Mouse (Mus musculus): ENCODE measurements around the gene Ecm1. TPM values are rescaled to one million over a fixed set of nuclear protein-coding genes. Genes with fewer than 3 reads are reported as not detected.
A peak's percentile ranks its signal among the peaks of the same experiment; 100 is the strongest.
"Not testable (repeated sequence)": the region's sequence is repeated elsewhere in the genome, so short reads cannot be mapped to it uniquely, and the experiment has no call there.

The Ecm1 gene
- polyA plus RNA-seq, 1 experiment from 2014 or later, result 185 TPM

DNA sequence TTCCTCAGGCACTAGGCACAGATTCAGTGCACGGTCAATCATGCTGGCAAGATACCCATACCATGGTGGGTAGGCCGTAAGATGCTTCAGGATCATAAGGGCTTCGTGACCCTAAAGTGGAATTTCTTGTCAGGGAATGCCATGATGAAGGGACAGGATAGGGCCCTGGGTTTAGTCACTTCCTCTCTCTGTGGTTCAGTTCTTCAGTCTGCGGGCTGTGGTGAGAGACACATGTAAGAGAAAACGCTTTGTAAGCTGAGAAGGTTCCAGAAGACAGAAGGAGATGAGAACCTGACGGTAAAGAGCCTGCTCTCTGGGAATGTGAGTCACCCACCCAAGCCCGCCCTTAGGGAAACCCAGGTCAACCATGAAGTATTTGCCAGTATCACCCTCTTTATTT is 31.9 kb downstream of the Ecm1 start:
- 22% methylated on average over 6 of the region's 7 CpGs for WGBS (ENCODE audit: missing documents)
- Histone ChIP-seq H3K79me2 (ENCODE audit: inconsistent target) (no peaks in the 10 kb centered on the region), H3K36me3 (ENCODE audit: inconsistent target) (no peaks in the 10 kb centered on the region), H3K4me3 (ENCODE audit: inconsistent target) (no peak overlapping the region), H3K27ac (peak overlapping the region; percentile 12; the same call in 1 of the 2 replicates)

DNA sequence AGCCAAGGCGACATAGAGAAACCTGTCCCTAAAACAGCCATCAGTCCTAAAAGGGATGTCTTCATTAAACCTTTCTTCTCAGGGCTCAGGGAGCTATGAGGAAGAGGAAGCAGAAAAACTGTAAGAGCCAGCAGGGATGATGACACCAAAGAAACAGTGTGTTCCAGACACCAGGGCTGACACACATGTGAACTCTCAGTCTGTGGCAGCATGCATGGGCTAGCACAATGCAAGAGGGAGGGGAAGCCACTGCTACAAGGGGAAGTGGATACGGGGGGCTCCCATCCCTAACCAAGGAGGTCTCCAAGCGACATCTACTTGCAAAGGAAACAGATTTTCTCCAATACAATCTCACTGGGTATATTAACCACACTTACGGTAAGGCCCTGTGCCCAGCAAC is 33.1 kb downstream of the Ecm1 start:
- Histone ChIP-seq H3K36me3 (ENCODE audit: inconsistent target) (no peaks in the 10 kb centered on the region), H3K27ac (no peak overlapping the region), H3K4me3 (ENCODE audit: inconsistent target) (no peak overlapping the region), H3K79me2 (ENCODE audit: inconsistent target) (no peaks in the 10 kb centered on the region)
- WGBS (ENCODE audit: missing documents), result 49% methylated on average over 4 of the region's 4 CpGs

DNA sequence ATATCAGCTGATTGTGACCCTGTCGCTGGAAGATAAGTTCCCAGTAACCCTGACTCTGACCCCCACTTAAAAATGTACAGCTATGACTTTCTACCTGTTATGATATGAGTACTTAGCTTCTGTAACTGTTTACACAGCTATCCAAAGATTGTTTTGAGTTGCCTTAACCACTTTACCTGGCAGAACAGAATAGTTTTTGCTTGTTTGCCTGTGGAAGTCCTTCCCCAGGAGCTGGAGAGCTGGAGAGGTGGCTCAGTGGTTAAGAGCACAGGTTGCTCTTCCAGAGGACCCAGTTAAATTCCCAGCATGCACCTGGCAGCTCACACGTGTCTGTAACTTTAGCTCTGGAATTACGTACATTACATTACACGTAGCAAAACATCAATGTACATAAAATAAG is 34.8 kb downstream of the Ecm1 start:
- 100% methylated on average over 3 of the region's 4 CpGs for WGBS (ENCODE audit: missing documents)
- no peaks in the 10 kb centered on the region for H3K79me2 ChIP-seq (ENCODE audit: inconsistent target)
- no peak overlapping the region for H3K4me3 ChIP-seq (ENCODE audit: inconsistent target)
- no peak overlapping the region for H3K27ac ChIP-seq
- no peaks in the 10 kb centered on the region for H3K36me3 ChIP-seq (ENCODE audit: inconsistent target)

- Histone ChIP-seq H3K36me3 (ENCODE audit: inconsistent target) (no peaks in the 10 kb centered on the region), H3K4me3 (ENCODE audit: inconsistent target) (no peak overlapping the region), H3K79me2 (ENCODE audit: inconsistent target) (no peaks in the 10 kb centered on the region), H3K27ac (no peak overlapping the region)
- WGBS (ENCODE audit: missing documents), result 89% methylated on average over 3 of the region's 3 CpGs
These were observed 36.1 kb downstream of the Ecm1 start for GRCm38 (mm10) chr3:95703276-95703675.

- Histone ChIP-seq H3K4me3 (ENCODE audit: inconsistent target) (no peak overlapping the region), H3K36me3 (ENCODE audit: inconsistent target) (no peaks in the 10 kb centered on the region), H3K27ac (no peak overlapping the region), H3K79me2 (ENCODE audit: inconsistent target) (no peaks in the 10 kb centered on the region)
- 38% methylated on average over 24 of the region's 24 CpGs for WGBS (ENCODE audit: missing documents)
These were observed 37.4 kb downstream of the Ecm1 start for GRCm38 (mm10) chr3:95701877-95702540.

- no peaks in the 10 kb centered on the region for H3K36me3 ChIP-seq (ENCODE audit: inconsistent target)
- H3K27ac ChIP-seq, result no peak overlapping the region
- H3K4me3 ChIP-seq (ENCODE audit: inconsistent target), result no peak overlapping the region
- H3K79me2 ChIP-seq (ENCODE audit: inconsistent target), result no peaks in the 10 kb centered on the region
- 93% methylated on average over 2 of the region's 2 CpGs for WGBS (ENCODE audit: missing documents)
These were observed 38.3 kb downstream of the Ecm1 start for GRCm38 (mm10) chr3:95701085-95701484.

- 96% methylated on average over 6 of the region's 6 CpGs for WGBS (ENCODE audit: missing documents)
- Histone ChIP-seq H3K27ac (no peak overlapping the region), H3K79me2 (ENCODE audit: inconsistent target) (no peaks in the 10 kb centered on the region), H3K36me3 (ENCODE audit: inconsistent target) (no peaks in the 10 kb centered on the region), H3K4me3 (ENCODE audit: inconsistent target) (no peak overlapping the region)
These were observed 39.1 kb downstream of the Ecm1 start for GRCm38 (mm10) chr3:95700233-95700681.

DNA sequence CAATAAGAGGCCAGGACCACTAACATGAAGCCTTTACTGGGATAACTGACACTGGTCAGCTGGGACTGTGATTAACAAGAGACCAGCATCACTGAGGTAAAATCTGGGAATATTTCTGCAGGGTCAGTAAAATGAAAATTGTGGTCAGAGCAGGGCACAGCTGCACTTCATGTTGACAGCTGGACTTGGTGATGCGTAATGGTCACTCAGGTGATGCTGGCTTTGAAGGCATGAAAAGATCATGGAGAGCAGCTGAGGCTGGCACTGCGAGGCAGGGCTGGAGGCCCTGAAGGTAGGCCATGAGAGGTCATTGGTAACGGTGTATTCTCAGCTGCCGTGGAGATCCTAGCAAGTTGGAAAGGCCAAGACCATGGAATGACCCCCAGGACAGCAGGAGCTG is 41.1 kb downstream of the Ecm1 start:
- H3K4me3 ChIP-seq (ENCODE audit: inconsistent target), result no peak overlapping the region
- H3K27ac ChIP-seq, result no peak overlapping the region
- 94% methylated on average over 4 of the region's 4 CpGs for WGBS (ENCODE audit: missing documents)
- no peaks in the 10 kb centered on the region for H3K79me2 ChIP-seq (ENCODE audit: inconsistent target)
- no peaks in the 10 kb centered on the region for H3K36me3 ChIP-seq (ENCODE audit: inconsistent target)

GRCm38 (mm10) chr3:95696360-95696759 is 43.0 kb downstream of the Ecm1 start:
- Histone ChIP-seq H3K36me3 (ENCODE audit: inconsistent target) (no peaks in the 10 kb centered on the region), H3K79me2 (ENCODE audit: inconsistent target) (no peaks in the 10 kb centered on the region), H3K27ac (no peak overlapping the region), H3K4me3 (ENCODE audit: inconsistent target) (no peak overlapping the region)
- 90% methylated on average over 7 of the region's 7 CpGs for WGBS (ENCODE audit: missing documents)

DNA sequence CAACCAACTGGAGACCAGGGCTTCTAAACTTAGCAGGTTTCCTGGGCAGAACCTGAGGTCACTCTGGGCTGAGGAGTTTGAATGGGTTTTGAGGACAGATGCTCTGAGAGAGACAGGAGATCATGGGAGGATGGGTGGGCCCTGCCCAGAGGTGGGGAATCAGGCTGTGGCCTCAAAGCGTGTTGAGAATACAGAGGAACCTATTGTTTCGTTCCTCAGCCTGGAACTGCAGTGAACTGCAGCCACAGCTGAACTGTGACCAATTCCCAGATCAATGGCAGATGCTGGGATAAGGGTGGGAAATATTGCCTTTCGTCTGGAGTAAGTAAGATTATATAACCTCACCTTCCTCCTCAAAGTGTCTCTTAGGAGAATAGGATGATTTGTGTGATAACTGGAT is 43.6 kb downstream of the Ecm1 start:
- Histone ChIP-seq H3K4me3 (ENCODE audit: inconsistent target) (no peak overlapping the region), H3K36me3 (ENCODE audit: inconsistent target) (no peaks in the 10 kb centered on the region), H3K79me2 (ENCODE audit: inconsistent target) (no peaks in the 10 kb centered on the region), H3K27ac (no peak overlapping the region)
- 94% methylated on average over 3 of the region's 3 CpGs for WGBS (ENCODE audit: missing documents)

DNA sequence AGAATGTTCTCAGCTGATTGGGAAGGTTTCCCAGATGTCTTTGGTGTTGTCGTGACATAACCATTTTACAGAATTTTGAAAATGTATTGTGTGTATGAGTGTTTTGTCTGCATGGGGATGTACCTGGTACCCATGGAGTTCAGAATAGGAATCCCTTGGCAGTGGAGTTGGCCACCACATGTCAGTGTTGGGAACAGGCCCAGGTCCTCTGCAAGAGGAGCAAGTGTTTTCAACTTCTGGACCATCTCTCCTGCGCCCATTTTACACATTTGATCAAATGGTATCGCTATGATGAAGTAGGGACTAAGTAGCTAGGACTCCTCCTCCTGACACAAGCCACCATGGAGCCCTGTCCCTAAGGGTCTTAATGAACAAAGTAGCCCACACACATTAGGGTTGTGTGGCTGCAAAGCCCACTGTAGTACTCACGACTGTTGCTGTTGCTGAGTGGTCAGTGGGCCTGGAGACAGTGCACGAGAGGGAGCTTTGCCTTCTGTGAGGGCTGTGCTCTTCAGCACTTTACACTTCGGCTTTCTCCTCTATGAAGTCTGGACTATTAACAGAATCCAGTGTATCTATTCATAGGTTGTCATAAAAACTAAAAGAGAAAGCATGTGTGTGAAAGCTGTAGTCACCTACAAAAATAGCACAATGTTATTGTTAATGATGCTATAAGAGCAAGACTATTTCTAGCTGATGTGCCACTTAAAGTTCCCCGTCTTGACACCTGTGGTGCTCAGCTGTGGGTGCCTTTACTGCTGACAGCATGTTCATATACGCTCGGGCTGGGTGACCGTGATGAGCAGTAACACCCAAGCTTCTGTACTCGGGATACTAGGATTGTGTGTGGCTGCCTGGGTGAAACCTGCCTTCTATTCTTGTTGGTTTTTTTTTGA is 44.3 kb downstream of the Ecm1 start:
- H3K27ac ChIP-seq, result 0 out of 2 replicates have a peak overlapping the region, but pooled peaks have one; percentile 51
- no peaks in the 10 kb centered on the region for H3K36me3 ChIP-seq (ENCODE audit: inconsistent target)
- 93% methylated on average over 11 of the region's 11 CpGs for WGBS (ENCODE audit: missing documents)
- H3K79me2 ChIP-seq (ENCODE audit: inconsistent target), result no peaks in the 10 kb centered on the region
- H3K4me3 ChIP-seq (ENCODE audit: inconsistent target), result no peak overlapping the region

DNA sequence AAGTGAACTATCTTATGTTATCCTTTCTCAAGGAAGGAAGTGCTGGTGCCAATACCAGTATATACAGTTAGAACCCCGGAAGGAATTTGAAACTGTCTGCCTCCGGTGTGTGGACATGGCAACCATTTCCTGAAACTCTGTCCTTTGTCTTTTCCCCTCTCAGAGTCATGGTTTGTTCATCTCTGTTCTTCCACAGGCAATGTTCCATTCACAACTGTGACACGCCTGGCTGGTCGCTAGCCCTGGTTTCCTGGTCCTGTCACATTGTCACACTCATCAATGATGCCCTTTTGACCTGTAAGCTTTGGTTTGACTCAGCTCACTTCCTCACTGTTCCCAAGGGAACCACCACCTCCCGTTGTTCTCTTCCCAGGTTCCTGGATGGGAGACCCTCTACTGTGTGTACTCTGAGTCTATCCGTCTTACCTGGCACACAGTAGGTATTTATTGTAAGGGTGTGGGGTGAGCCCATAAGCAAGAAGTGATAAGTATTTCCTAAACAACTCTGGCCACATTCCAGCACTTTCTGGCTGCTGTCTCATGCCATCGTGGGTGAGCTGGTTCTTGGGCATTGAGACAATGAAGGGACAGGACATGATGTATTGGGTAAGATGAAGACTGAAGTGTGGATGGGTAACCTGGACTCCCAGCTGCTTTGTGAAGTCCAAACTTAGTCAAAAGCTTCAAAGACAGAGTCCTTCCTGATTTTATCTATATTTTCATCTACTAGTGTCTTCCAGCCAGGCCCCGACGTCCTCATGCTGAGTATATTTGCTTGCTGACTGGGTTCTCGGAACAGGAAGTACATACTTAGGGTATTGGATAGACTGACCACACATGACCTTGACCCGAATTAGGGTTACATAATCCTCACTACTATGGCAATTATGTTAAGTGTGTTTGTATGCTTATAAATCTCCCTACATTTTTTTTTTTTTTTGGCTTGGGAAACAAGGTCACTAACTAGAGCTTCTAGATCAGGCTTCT is 45.3 kb downstream of the Ecm1 start:
- no peak overlapping the region for H3K4me3 ChIP-seq (ENCODE audit: inconsistent target)
- no peaks in the 10 kb centered on the region for H3K36me3 ChIP-seq (ENCODE audit: inconsistent target)
- peak overlapping the region; percentile 51 for H3K27ac ChIP-seq
- H3K79me2 ChIP-seq (ENCODE audit: inconsistent target), result no peaks in the 10 kb centered on the region
- 32% methylated on average over 11 of the region's 11 CpGs for WGBS (ENCODE audit: missing documents)

- WGBS (ENCODE audit: missing documents), result 76% methylated on average over 6 of the region's 6 CpGs
- no peaks in the 10 kb centered on the region for H3K79me2 ChIP-seq (ENCODE audit: inconsistent target)
- no peak overlapping the region for H3K4me3 ChIP-seq (ENCODE audit: inconsistent target)
- no peaks in the 10 kb centered on the region for H3K36me3 ChIP-seq (ENCODE audit: inconsistent target)
- no peak overlapping the region for H3K27ac ChIP-seq
These were observed 46.7 kb downstream of the Ecm1 start for GRCm38 (mm10) chr3:95692677-95693076.

DNA sequence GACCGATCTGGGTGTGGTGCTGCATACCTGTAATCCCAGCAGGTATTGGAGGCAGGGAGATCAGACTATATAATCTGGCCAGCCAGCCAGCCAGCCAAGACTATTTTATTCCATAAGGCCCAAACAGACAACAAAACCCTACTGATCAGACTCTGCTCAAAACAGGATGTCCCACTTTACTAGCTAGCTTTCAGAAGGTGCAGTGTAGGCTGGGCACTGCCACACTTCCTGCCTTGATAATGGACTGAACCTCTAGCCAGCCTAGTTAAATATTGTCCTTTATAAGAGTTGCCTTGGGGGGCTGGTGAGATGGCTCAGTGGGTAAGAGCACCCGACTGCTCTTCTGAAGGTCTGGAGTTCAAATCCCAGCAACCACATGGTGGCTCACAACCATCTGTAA is 48.8 kb downstream of the Ecm1 start:
- not testable (repeated sequence) for H3K4me3 ChIP-seq (ENCODE audit: inconsistent target); H3K36me3 ChIP-seq (ENCODE audit: inconsistent target); H3K27ac ChIP-seq; H3K79me2 ChIP-seq (ENCODE audit: inconsistent target)
- 100% methylated on average over 1 of the region's 2 CpGs for WGBS (ENCODE audit: missing documents)
